Mouse (Mus musculus): Measurements from ENCODE around the gene Ten1. TPM values are rescaled to one million over a fixed set of nuclear protein-coding genes. Genes with fewer than 3 reads are reported as not detected.

The Ten1 gene
- polyA plus RNA-seq, 1 experiment from 2014 or later: 115 TPM

DNA sequence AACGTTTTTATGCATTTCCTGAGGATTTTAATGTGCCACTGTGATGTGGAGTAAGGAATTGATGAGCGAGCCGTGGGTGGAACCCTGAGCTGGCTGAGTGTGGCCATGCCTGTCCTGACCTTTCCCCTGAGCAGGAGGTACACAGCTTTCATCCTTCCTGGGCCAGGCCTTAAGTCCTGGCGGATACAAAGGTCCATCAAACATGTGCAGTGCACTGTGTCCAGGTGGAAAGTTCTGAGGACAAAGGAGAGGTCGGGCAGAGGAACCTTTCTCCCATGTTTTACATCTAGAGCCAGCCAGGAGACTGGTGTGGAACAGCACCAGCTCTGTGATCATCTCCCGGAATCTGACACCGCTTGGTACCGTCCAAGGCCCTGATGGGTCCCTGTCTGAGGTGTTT, 10.6 kb downstream of the Ten1 start:
- ATAC-seq: no peak
- Histone ChIP-seq H3K4me2 (ENCODE audit: low read depth, low read length) (no peak overlapping the region), H3K9me3 (ENCODE audit: control insufficient read depth, low read length) (0 out of 2 replicates have a peak, but pooled peaks cover 3% of the 10 kb centered on the region), H3K27ac (ENCODE audit: low read length) (peak overlapping the region; percentile 54; the same call in 1 of the 2 replicates), H3K4me1 (ENCODE audit: control insufficient read depth, insufficient read depth, low read length) (peaks cover 6% of the 10 kb centered on the region; the same call in 1 of the 2 replicates), H3K27me3 (replicated peaks; ENCODE audit: control insufficient read depth, insufficient read depth, low read length) (no peaks in the 10 kb centered on the region), H3K4me3 (ENCODE audit: low read length) (no peak overlapping the region), H3K9ac (ENCODE audit: low read depth, low read length) (no peak overlapping the region), H3K36me3 (ENCODE audit: control insufficient read depth, insufficient read depth, low read length) (peaks cover 4% of the 10 kb centered on the region; the same call in 1 of the 2 replicates)
- 77% methylated on average over 8 of the region's 8 CpGs for WGBS

GRCm38 (mm10) chr11:116210696-116211095, 12.0 kb downstream of the Ten1 start:
- Histone ChIP-seq H3K27me3 (replicated peaks; ENCODE audit: control insufficient read depth, insufficient read depth, low read length) (no peaks in the 10 kb centered on the region), H3K36me3 (ENCODE audit: control insufficient read depth, insufficient read depth, low read length) (peaks cover 4% of the 10 kb centered on the region; the same call in 1 of the 2 replicates), H3K9me3 (ENCODE audit: control insufficient read depth, low read length) (0 out of 2 replicates have a peak, but pooled peaks cover 3% of the 10 kb centered on the region), H3K27ac (ENCODE audit: low read length) (peak overlapping the region; percentile 95), H3K4me1 (ENCODE audit: control insufficient read depth, insufficient read depth, low read length) (peaks cover 6% of the 10 kb centered on the region; the same call in 1 of the 2 replicates), H3K4me3 (ENCODE audit: low read length) (peak overlapping the region; percentile 39), H3K4me2 (ENCODE audit: low read depth, low read length) (peak overlapping the region; percentile 50), H3K9ac (ENCODE audit: low read depth, low read length) (peak overlapping the region; percentile 62)
- 47% methylated on average over 5 of the region's 5 CpGs for WGBS
- ATAC-seq: peak; percentile 97

- ATAC-seq: no peak
- WGBS: 88% methylated on average over 6 of the region's 6 CpGs
These were observed 14.2 kb downstream of the Ten1 start for GRCm38 (mm10) chr11:116212847-116213246.

GRCm38 (mm10) chr11:116213877-116214510, 15.3 kb downstream of the Ten1 start:
- no peak for ATAC-seq
- Histone ChIP-seq H3K4me3 (ENCODE audit: low read length) (no peak overlapping the region), H3K36me3 (ENCODE audit: control insufficient read depth, insufficient read depth, low read length) (no peaks in the 10 kb centered on the region; the same call in 1 of the 2 replicates), H3K9me3 (ENCODE audit: control insufficient read depth, low read length) (no peaks in the 10 kb centered on the region), H3K4me2 (ENCODE audit: low read depth, low read length) (no peak overlapping the region), H3K27me3 (replicated peaks; ENCODE audit: control insufficient read depth, insufficient read depth, low read length) (no peaks in the 10 kb centered on the region), H3K4me1 (ENCODE audit: control insufficient read depth, insufficient read depth, low read length) (peaks cover 13% of the 10 kb centered on the region), H3K9ac (ENCODE audit: low read depth, low read length) (no peak overlapping the region), H3K27ac (ENCODE audit: low read length) (no peak overlapping the region)
- WGBS: 78% methylated on average over 13 of the region's 13 CpGs

More at GRCm38 (mm10) chr11:116212847-116213246, 14.2 kb downstream of the Ten1 start:
- no peaks in the 10 kb centered on the region for H3K27me3 ChIP-seq (replicated peaks; ENCODE audit: control insufficient read depth, insufficient read depth, low read length)
- H3K27ac ChIP-seq (ENCODE audit: low read length): no peak overlapping the region
- H3K4me2 ChIP-seq (ENCODE audit: low read depth, low read length): no peak overlapping the region
- H3K4me1 ChIP-seq (ENCODE audit: control insufficient read depth, insufficient read depth, low read length): peaks cover 6% of the 10 kb centered on the region
- H3K9ac ChIP-seq (ENCODE audit: low read depth, low read length): no peak overlapping the region
- no peak overlapping the region for H3K4me3 ChIP-seq (ENCODE audit: low read length)
- no peaks in the 10 kb centered on the region for H3K9me3 ChIP-seq (ENCODE audit: control insufficient read depth, low read length)
- no peaks in the 10 kb centered on the region; the same call in 1 of the 2 replicates for H3K36me3 ChIP-seq (ENCODE audit: control insufficient read depth, insufficient read depth, low read length)

- H3K27me3 ChIP-seq (replicated peaks; ENCODE audit: control insufficient read depth, insufficient read depth, low read length): no peaks in the 10 kb centered on the region
- no peaks in the 10 kb centered on the region; the same call in 1 of the 2 replicates for H3K36me3 ChIP-seq (ENCODE audit: control insufficient read depth, insufficient read depth, low read length)
- H3K4me2 ChIP-seq (ENCODE audit: low read depth, low read length): no peak overlapping the region
- no peak overlapping the region for H3K27ac ChIP-seq (ENCODE audit: low read length)
- no peak for ATAC-seq
- no peaks in the 10 kb centered on the region for H3K9me3 ChIP-seq (ENCODE audit: control insufficient read depth, low read length)
- peaks cover 23% of the 10 kb centered on the region for H3K4me1 ChIP-seq (ENCODE audit: control insufficient read depth, insufficient read depth, low read length)
- H3K4me3 ChIP-seq (ENCODE audit: low read length): no peak overlapping the region
- 85% methylated on average over 7 of the region's 7 CpGs for WGBS
- no peak overlapping the region for H3K9ac ChIP-seq (ENCODE audit: low read depth, low read length)
These were observed 16.5 kb downstream of the Ten1 start for GRCm38 (mm10) chr11:116215181-116215580.

- no peak for ATAC-seq
- no peak overlapping the region for H3K4me2 ChIP-seq (ENCODE audit: low read depth, low read length)
- WGBS: 92% methylated on average over 6 of the region's 6 CpGs
- H3K27ac ChIP-seq (ENCODE audit: low read length): no peak overlapping the region
- H3K9me3 ChIP-seq (ENCODE audit: control insufficient read depth, low read length): no peaks in the 10 kb centered on the region
- H3K27me3 ChIP-seq (replicated peaks; ENCODE audit: control insufficient read depth, insufficient read depth, low read length): no peaks in the 10 kb centered on the region
- no peak overlapping the region for H3K9ac ChIP-seq (ENCODE audit: low read depth, low read length)
- no peaks in the 10 kb centered on the region; the same call in 1 of the 2 replicates for H3K36me3 ChIP-seq (ENCODE audit: control insufficient read depth, insufficient read depth, low read length)
- H3K4me3 ChIP-seq (ENCODE audit: low read length): no peak overlapping the region
- H3K4me1 ChIP-seq (ENCODE audit: control insufficient read depth, insufficient read depth, low read length): peaks cover 26% of the 10 kb centered on the region
These were observed 17.3 kb downstream of the Ten1 start for GRCm38 (mm10) chr11:116215991-116216390.

- no peaks in the 10 kb centered on the region; the same call in 1 of the 2 replicates for H3K36me3 ChIP-seq (ENCODE audit: control insufficient read depth, insufficient read depth, low read length)
- H3K4me3 ChIP-seq (ENCODE audit: low read length): no peak overlapping the region
- no peak for ATAC-seq
- WGBS: 76% methylated on average over 11 of the region's 11 CpGs
- no peak overlapping the region for H3K4me2 ChIP-seq (ENCODE audit: low read depth, low read length)
- H3K9ac ChIP-seq (ENCODE audit: low read depth, low read length): no peak overlapping the region
- peaks cover 26% of the 10 kb centered on the region for H3K4me1 ChIP-seq (ENCODE audit: control insufficient read depth, insufficient read depth, low read length)
- no peak overlapping the region for H3K27ac ChIP-seq (ENCODE audit: low read length)
- H3K27me3 ChIP-seq (replicated peaks; ENCODE audit: control insufficient read depth, insufficient read depth, low read length): 0 out of 2 replicates have a peak, but pooled peaks cover 2% of the 10 kb centered on the region
- no peaks in the 10 kb centered on the region; the same call in 1 of the 2 replicates for H3K9me3 ChIP-seq (ENCODE audit: control insufficient read depth, low read length)
These were observed 17.9 kb downstream of the Ten1 start for GRCm38 (mm10) chr11:116216549-116216948.

- peaks cover 3% of the 10 kb centered on the region; the same call in 1 of the 2 replicates for H3K9me3 ChIP-seq (ENCODE audit: control insufficient read depth, low read length)
- no peaks in the 10 kb centered on the region for H3K36me3 ChIP-seq (ENCODE audit: control insufficient read depth, insufficient read depth, low read length)
- peak overlapping the region; percentile 58 for H3K27ac ChIP-seq (ENCODE audit: low read length)
- 0 out of 2 replicates have a peak, but pooled peaks cover 5% of the 10 kb centered on the region for H3K27me3 ChIP-seq (replicated peaks; ENCODE audit: control insufficient read depth, insufficient read depth, low read length)
- no peak overlapping the region for H3K4me2 ChIP-seq (ENCODE audit: low read depth, low read length)
- 73% methylated on average over 2 of the region's 2 CpGs for WGBS
- no peak overlapping the region for H3K9ac ChIP-seq (ENCODE audit: low read depth, low read length)
- no peak overlapping the region for H3K4me3 ChIP-seq (ENCODE audit: low read length)
- no peak for ATAC-seq
- H3K4me1 ChIP-seq (ENCODE audit: control insufficient read depth, insufficient read depth, low read length): peaks cover 31% of the 10 kb centered on the region
These were observed 19.6 kb downstream of the Ten1 start for GRCm38 (mm10) chr11:116218263-116218662.

DNA sequence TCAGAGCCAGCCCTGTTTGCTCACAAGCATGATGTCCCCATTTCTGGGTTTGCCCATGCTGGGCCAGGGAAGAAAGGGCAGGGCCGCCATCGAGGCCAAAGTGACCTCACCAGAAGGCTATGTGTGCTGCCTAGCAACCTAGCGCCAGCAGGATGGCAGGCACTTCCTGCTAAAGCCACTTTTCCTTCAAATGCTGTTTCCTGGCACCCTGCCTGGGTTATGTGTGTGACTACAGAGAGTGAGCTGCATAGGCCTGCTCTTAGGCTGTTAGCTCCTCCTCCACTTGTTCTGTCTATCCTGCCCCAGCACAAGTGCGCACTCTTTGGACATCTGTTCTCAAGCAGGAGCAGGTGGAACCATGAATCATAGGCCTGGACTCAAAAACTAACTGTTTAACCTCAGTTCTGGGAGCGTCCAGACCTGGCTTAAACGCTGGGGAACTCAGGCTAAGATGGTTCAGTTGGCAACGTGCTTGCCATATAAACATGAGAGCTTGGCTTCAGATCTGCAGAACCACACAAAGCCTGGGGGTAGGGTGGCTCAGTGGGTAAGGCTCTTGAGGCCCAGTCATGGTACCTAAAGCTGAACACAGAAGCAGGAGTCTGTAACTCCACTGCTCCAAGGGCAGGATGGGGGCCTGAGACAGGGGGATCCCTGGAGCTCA, 20.2 kb downstream of the Ten1 start:
- 31% methylated on average over 7 of the region's 7 CpGs for WGBS
- no peak overlapping the region for H3K4me3 ChIP-seq (ENCODE audit: low read length)
- H3K9me3 ChIP-seq (ENCODE audit: control insufficient read depth, low read length): peaks cover 3% of the 10 kb centered on the region; the same call in 1 of the 2 replicates
- H3K4me1 ChIP-seq (ENCODE audit: control insufficient read depth, insufficient read depth, low read length): peaks cover 31% of the 10 kb centered on the region
- peak overlapping the region; percentile 58 for H3K27ac ChIP-seq (ENCODE audit: low read length)
- no peaks in the 10 kb centered on the region for H3K36me3 ChIP-seq (ENCODE audit: control insufficient read depth, insufficient read depth, low read length)
- no peak overlapping the region for H3K4me2 ChIP-seq (ENCODE audit: low read depth, low read length)
- H3K27me3 ChIP-seq (replicated peaks; ENCODE audit: control insufficient read depth, insufficient read depth, low read length): 0 out of 2 replicates have a peak, but pooled peaks cover 5% of the 10 kb centered on the region
- peak; percentile 78 for ATAC-seq
- H3K9ac ChIP-seq (ENCODE audit: low read depth, low read length): no peak overlapping the region
